Mouse (Mus musculus) c-Kit-positive CD71-negative TER-119-negative erythroid progenitor cells, embryonic 14.5 days (primary cell): ENCODE results near the gene Ikbkg.
"Not testable (repeated sequence)": the region's sequence is repeated elsewhere in the genome, so short reads cannot be mapped to it uniquely, and the experiment has no call there.

Experiments used
- DNase-seq: peaks from one replicate; pipeline ENCODE4 v3.0.0-alpha.2; 2013; ENCODE audit warnings: low read depth

The Ikbkg gene

GRCm38 (mm10) chrX:74451157-74451912 lies 58.2 kb downstream of the Ikbkg start:
- DNase-seq = no peak

GRCm38 (mm10) chrX:74452773-74453172 lies 59.7 kb downstream of the Ikbkg start:
- DNase-seq = no peak

- DNase-seq = not testable (repeated sequence)
Observed at GRCm38 (mm10) chrX:74481349-74481885, 88.3 kb downstream of the Ikbkg start, which contains the start of gene Gm6880. Gm6880 (minus strand) TSS chrX:74481399.

- DNase-seq = no peak
Observed at GRCm38 (mm10) chrX:74497131-74497530, 104.0 kb downstream of the Ikbkg start.
